Mouse (Mus musculus): ENCODE measurements around the gene Gal3st1.
"Not testable (repeated sequence)": the region's sequence is repeated elsewhere in the genome, so short reads cannot be mapped to it uniquely, and the experiment has no call there.

Gene Gal3st1

DNA sequence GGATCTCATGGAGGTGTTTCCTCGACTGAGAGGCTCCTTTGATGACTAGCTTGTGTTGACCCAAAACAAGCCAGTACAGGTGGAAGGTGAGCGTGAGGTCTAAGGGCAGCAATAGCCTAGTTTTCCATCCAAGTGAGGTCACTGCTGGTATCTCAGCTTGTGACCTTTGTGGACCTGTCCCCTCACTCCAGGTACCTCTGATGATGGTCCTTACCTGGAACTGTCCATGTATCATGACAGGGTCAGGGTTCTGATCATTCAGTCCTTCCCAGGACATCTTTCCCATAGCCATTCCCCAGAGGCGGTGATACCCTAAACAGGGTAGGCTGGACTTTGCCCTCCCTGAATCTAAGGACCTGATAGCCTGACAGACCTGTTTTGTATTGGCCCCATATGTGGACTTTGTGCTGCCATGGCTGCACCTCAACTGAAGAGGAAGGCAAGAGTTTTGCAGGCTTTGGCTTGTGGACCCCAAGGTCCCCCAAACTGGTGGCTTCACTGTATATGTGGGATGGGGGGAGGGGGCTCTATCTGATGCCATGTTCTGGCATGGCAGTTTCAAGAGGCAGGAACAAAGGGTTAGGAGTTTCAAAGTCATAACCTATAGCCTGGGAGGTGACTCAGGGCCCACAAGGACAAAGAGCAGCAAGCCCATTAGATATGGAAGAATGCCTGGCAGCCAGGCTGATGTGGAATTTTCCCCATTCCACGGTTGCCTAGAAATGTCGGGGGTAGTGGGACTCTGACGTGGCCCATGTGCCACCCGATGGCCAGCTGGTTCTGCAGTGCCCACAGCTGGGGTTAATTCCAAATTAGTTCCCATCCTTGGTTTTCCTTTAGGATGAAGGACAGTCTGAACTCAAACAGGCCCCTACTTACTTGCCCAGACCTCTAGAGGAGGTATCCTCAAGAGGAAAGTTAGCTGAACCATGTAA is 894 bp upstream of the Gal3st1 start:
- in situ Hi-C loops (cut with MboI, MseI), result no loop called here

DNA sequence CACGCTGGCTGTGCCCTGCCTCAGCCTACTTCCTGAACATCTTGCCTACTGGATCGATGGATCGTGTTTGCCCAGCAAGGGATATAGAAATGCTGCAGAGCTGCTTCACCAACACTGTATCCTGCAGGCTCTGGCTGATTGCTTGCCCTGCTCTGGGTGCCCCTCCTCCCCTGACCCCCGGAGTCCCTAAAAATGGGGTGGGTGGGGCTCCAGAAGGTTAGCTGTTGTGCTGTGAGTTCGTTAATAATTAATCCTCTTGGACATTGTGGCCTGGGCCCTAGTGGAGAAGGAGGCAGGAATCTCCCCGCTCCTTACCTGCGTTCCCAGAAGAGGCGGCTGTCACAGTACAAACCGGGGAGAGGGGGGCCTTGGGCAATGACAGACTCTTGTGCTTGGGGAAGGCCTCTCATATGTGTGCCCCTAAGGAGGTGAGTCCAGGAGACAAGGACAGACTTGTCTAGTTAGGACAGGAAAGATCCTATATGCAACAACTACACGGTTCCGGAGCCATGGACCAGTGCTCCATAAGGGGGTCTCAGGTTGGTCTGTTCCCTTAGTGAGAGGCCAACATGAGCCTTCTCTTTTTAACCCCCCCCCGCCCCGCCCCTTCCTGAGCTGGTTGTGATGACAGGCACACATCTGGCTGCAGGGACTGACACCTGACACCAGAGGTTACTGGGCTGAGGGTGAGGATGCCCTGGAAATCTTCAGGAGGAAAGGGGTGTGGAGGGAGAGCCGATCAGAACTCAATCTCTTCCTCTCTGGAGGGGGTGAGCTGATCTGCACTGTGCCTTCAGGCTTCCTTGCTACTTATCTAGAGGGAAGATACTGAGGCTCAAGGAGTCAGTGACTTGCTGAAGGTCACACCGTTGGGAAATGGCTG is 668 bp downstream of the Gal3st1 start:
- in situ Hi-C loops (cut with MboI, MseI), result no loop called here

DNA sequence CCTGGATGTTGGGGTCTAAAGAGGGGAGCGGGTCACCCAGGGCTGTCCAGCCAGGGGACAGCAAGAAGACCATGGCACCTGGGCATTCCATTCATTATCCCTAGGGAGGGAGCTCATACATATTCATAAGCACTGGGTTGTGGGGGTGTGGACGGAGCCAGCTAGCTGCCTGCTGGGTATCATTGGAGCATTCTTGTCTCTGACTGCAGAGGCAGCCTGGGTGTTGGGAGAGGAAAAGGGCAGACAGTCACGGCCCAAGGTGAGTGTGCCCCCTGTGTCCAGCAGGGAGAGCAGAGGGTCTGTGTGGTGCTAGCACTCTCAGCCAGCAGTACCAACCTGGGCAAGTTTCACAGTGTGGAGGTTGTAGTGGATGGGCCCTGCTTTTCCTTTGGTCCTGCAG is 6.3 kb downstream of the Gal3st1 start:
- in situ Hi-C loops (cut with MboI, MseI), result no loop called here

DNA sequence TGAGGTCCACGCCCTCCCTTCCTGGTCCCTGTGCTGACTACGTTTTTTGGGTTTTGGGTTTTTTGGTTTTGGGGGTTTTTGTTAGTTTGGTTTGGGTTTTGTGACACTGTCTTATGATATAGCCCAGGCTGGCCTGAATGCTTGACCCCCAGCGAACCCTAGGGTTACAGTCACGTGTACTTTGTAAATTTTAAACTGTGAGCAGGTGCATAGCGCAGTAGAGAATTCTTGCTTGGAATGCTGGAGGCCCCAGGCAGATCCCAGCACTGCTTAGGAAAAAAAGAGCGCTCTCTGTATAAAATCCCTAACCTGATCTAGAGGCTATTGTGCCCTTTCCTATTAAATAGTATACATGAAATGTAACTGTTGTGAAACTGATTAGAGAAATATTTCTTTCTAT is 9.7 kb downstream of the Gal3st1 start:
- in situ Hi-C loops (cut with MboI, MseI), result no loop called here

DNA sequence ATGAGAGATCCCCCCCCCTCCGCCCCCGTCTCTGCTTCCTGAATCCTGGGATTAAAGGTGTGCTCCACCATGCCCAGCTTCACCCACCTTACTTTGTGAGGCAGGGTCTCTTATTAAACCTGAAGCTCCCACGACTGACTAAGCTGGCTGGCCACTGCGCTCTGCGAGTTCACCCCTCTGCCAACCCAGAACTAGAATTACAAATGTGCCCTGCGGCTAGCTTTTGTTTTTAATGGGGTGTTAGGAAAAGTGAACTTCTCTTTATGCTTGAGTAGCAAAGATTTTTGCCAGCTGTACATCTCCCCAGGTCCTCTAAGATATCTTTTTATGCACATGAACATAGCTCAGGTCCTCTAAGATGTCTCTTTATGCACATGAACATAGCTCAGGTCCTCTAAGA is 10.5 kb downstream of the Gal3st1 start:
- in situ Hi-C loops (cut with MboI, MseI), result no loop called here

DNA sequence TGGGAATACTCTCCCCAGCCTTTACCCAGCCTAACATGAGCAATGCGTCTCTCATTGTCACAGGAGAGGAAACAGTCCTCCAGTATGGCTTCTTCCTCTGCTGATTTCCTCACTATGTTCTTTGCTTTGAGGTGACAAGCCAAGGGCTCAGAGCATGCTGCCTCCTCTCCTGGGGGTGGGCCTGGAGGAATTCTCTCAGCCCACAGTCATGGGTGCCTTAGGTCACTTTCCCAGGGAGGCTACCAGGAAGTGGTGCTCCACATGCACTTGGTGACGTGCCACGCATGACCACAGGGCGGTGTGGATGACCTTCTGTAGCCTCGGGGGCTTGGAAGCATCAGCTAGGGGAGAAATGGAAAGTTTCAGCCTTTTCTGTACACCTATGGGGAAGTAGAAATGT is 12.1 kb downstream of the Gal3st1 start:
- in situ Hi-C loops (cut with MboI, MseI), result no loop called here

DNA sequence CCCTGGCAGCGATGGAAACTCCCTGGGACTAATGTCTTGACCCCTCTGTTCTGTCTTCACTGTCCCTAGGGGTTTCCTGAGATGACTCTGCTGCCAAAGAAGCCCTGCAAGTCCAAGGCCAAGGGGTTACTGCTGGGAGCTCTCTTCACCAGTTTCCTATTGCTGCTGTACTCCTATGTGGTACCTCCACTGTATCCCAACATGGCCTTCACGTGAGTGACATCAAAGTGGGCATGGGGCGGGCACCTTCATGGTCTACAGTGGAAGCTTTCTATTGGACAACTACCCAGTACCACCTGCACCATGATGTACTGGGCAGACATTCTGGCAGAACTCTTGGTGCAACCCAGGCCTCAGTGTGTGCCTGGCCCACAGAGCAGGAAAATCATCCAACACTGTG is 13.4 kb downstream of the Gal3st1 start:
- in situ Hi-C loops (cut with MboI, MseI), result no loop called here

DNA sequence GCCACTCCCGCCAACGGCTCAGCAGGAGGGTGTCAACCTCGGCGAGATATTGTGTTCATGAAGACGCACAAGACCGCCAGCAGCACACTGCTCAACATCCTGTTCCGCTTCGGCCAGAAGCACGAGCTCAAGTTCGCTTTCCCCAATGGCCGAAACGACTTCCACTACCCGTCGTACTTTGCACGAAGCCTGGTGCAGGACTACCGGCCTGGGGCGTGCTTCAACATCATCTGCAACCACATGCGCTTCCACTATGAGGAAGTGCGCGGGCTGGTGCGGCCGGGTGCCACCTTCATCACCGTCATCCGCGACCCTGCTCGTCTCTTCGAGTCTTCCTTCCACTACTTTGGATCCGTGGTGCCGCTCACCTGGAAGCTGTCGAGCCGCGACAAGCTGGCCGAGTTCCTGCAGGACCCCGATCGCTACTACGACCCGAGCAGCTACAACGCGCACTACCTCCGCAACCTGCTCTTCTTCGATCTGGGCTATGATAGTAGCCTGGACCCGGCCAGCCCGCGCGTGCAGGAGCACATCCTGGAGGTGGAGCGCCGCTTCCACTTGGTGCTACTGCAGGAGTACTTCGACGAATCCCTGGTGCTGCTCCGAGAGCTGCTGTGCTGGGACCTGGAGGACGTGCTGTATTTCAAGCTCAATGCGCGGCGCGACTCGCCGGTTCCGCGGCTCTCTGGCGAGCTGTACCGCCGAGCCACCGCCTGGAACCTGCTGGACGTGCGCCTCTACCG is 14.7 kb downstream of the Gal3st1 start:
- in situ Hi-C loops (cut with MboI, MseI), result no loop called here

DNA sequence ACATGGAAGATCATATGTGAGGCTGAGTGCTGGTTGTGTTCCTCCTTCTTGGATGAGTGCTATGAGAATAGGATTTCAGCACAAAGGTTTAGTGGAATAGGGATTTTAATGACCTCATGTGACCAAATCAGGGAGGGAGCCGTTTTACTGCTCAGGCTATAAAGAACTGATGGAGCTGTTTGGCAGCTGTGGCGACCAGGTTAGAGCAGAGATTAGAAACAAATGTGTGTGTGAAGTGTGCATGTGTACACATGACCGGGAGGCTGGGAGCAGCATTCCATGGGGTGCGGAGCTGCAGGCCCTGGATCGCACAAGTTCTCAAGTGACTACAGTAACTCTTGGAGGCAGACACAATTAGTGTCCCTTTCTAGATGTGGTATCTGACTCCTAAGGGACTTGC is 16.1 kb downstream of the Gal3st1 start:
- in situ Hi-C loops (cut with MboI, MseI), result no loop called here

DNA sequence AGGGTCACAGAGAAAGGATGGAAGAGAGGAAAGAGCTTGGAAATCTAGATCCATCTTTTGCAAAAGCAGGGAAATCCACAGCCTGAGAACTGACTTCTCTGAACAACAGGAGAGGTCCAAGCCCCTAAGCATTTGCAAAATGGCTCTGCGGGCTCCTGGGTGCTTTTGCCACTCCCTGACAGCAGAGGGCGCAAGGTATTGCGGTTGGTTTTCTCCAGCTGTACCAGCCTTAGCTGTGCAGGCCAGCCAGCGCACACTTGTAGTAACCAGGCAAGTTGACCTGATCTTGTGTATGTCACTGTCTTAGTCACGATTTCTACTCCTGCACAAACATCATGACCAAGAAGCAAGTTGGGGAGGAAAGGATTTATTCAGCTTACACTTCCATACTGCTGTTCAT is 18.2 kb downstream of the Gal3st1 start:
- in situ Hi-C loops (cut with MboI, MseI), result no loop called here

DNA sequence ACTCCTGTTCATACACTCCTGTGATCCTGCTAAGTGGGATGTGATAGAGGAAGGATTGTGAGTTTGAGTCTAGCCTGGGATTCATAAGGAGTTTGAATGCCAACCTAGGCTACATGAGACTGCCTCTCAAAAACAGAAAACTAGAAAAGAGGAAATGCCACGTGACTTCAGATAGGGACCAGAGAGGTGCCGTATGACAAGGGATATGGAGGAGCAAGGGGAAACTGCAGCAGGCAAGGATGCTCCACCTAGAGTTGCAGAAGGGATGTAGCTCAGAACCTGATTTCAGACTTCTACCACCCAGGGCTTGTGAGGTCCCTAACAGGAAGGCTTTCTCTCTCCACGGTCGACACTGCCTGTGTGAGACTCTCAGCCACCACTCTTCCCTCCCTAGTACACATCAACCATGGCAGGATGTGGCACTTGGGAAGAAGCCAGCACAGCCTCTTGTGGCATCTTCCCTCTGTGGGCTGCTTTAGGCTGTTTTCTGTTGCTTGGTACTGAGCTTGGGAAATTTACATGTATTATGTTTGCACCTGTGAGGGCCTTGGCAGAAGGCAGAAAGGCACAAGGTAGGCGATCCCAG is 21.9 kb downstream of the Gal3st1 start:
- in situ Hi-C loops (cut with MboI, MseI), result no loop called here

DNA sequence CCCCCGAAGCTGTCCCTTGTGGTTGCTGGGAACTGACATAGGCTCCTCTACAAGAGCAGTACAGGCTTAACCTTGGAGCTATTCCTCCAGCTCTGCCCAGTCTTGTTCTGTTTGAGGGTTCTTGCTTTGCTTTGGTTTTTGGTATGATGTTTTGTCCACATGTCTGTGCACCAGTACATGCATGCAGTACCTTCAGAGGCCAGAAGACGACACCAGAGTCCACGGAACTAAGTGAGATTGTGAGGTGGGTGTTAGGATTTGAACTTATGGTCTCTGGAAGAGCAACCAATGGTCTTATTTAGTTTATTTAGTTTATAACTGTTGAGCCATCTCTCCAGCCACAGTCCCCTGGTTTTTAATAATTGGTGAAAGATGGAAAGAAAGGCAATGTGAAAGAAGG is 23.0 kb downstream of the Gal3st1 start:
- in situ Hi-C loops (cut with MboI, MseI), result no loop called here

DNA sequence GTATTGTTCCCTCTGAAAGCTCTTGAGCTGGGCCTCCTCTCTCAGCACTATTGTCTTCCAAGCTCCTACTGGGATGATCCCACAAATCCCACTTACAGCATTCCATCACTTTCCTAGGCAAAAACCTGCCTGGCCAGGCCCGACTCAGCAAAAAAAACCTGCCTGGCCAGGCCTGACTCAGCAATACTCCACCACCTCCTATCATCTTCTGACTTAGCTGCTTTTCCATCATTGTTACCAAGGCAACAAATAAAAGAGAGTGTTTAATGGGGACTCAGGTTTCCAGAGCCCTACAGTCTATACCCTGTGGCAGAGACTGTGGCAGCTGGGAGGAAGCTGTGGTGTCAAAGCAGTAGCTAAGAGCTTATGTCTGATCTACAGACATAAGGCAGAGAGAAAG is 29.2 kb downstream of the Gal3st1 start:
- in situ Hi-C loops (cut with MboI, MseI), result no loop called here

DNA sequence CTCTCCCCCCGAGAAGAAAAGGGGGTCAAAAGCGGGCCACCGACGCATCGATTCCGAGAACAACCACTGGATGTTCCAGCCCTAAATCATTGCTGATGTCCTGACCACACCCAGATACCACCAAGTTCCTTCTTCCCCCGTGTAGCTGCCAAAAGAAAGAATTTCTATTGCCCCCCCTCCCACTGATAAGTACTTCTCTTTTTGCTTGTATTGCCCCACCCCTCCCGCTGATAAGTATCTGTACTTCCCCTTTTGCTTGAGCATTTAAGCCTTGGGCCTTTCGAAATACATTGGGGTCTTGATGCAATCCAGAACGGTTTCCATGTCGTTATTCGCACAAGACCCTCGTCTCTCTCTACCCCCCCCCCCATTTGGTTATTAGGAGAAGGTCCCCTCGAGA is 32.4 kb downstream of the Gal3st1 start:
- in situ Hi-C loops (cut with MboI, MseI), result not testable (repeated sequence)

DNA sequence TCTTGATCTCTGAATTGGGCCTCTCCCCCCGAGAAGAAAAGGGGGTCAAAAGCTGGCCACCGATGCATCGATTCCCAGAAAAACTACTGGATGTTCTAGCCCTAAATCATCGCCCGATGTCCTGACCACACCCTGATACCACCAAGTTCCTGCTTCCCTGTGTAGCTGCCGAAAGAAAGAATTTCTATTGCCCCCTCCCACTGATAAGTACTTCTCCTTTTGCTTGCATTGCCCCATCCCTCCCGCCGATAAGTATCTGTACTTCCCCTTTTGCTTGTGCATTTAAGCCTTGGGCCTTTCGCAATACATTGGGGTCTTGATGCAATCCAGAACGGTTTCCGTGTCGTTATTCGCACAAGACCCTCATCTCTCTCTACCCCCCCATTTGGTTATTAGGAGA is 38.7 kb downstream of the Gal3st1 start:
- in situ Hi-C loops (cut with MboI, MseI), result not testable (repeated sequence)

DNA sequence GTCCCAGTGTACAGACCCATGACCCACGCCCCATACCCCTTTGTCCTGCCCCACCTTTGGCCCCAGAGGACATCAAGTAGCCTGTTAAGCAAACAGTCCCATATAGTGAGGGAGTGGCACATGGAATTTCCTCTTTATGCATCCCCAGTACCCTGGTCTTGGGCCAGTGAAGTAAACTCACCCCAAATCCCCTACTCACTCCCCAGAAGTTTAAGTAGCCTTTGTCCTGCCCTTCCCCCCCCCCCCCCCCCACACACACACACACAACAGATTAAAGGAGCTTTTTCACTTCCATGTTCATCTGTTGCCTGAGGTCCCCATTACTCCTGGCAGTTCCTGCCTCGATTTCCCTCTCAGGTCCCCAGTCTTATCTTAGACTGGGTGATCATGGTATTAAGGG is 39.9 kb downstream of the Gal3st1 start:
- in situ Hi-C loops (cut with MboI, MseI), result no loop called here

DNA sequence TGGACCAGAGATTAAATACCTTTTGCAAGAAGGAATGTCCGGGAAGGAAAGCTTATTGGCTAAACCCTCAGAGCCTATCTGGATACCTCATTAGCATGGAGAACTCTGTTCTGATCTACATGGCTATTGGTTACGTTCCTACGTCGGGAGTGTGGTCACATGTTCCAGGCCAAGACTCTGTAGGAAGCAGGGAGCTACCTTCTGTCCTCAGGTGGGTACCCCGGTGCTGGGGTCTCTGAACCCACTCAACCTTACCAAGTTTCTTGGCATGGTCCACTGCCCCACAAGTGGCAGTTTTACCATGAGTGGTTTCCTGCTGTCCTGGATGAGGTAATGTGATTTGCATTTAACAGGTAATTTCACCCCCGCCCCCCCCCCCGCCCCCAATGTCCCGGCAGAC is 43.6 kb downstream of the Gal3st1 start:
- in situ Hi-C loops (cut with MboI, MseI), result loop anchor here in 1 of 2 experiments (25.0 kb wide), 1 partner anchor 1660 kb away; no protein-coding TSS in a partner anchor

DNA sequence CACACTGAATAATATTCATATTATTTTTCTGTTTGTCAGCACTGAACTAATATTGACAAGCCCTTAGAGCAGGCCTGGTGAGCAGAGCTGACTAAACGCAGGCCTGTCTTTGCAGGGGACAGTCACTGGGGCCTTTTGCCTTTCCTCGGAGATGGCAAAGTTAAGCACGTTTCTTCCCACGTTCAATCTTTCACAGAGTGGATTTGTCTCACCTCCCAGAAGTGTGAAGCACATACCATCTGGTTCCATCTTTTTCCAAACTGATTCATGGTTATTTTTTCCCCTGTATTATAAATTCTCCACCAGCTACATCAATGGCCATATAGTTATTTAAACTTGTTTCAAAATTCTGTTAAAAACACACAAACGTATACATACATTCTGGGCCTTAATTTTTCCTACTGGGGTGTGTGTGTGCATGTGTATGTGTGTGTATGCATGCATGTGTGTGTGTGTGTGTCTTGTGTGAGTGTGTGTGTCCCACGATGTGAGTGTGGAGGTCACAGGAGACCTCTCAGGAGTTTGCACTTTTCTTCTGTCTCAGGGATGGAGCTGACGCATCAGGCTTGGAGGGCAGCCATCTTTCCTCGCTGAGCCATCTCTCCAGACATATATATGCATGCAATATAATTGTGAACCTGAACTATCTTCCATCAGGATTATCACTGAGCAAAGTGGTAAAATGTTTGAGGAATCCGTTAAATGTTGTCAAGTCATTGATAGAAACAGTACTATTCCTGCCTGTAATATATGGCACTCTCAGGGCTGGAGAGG is 44.3 kb downstream of the Gal3st1 start:
- in situ Hi-C loops (cut with MboI, MseI), result loop anchor here in 1 of 2 experiments (25.0 kb wide), 1 partner anchor 1660 kb away; no protein-coding TSS in a partner anchor

DNA sequence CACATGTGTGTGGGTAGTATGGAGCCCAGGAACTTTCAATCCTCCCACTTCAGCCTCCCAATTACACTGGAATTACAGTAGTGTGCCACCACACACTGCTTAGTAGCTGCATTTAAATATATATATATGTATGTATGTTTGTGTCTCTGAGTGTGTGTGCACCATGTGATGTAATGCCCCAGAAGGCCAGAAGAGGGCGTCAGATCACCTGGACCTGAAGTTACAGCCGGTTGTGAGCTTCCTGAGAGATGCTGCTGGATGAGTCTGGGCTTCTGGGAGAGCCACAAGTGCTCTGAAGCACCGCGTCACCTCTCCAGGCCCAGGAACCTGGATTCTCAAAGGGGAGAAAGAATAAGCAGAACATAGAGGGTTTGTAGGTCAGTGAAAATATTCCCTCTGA is 45.9 kb downstream of the Gal3st1 start:
- in situ Hi-C loops (cut with MboI, MseI), result loop anchor here in 1 of 2 experiments (25.0 kb wide), 1 partner anchor 1658 kb away; no protein-coding TSS in a partner anchor
